Mouse (Mus musculus) mature B cell (primary cell): ENCODE results near the gene Zbtb12.
"Not testable (repeated sequence)": the region's sequence is repeated elsewhere in the genome, so short reads cannot be mapped to it uniquely, and the experiment has no call there.

Experiments
- in situ Hi-C: fragments of 300-500 bp; cut with MboI; formaldehyde crosslinking; loops from 2 replicates; pipeline ENCODE4 v1.14.3; 2019

The Zbtb12 gene

GRCm38 (mm10) chr17:34901948-34902347 lies 22.7 kb downstream of the Zbtb12 start:
- in situ Hi-C loops = not testable (repeated sequence)

- in situ Hi-C loops = no loop called here
Observed at GRCm38 (mm10) chr17:34902895-34903294, 23.6 kb downstream of the Zbtb12 start.

- in situ Hi-C loops = loop anchor here (5.0 kb wide), 1 partner anchor 54 kb away; no protein-coding TSS in a partner anchor
Observed at GRCm38 (mm10) chr17:34910982-34911381, 31.7 kb downstream of the Zbtb12 start.

- in situ Hi-C loops = loop anchor here (5.0 kb wide), 1 partner anchor 55 kb away; no protein-coding TSS in a partner anchor
Observed at GRCm38 (mm10) chr17:34911945-34912351, 32.7 kb downstream of the Zbtb12 start.

GRCm38 (mm10) chr17:34913930-34914665 lies 34.8 kb downstream of the Zbtb12 start, which contains the start of gene Slc44a4:
Gene Slc44a4, plus strand, starts transcription at chr17:34914466.
- in situ Hi-C loops = loop anchor here (5.0 kb wide), 1 partner anchor 57 kb away; no protein-coding TSS in a partner anchor

GRCm38 (mm10) chr17:34915410-34915831 lies 36.1 kb downstream of the Zbtb12 start:
- in situ Hi-C loops = no loop called here

- in situ Hi-C loops = no loop called here
Observed at GRCm38 (mm10) chr17:34916316-34916715, 37.0 kb downstream of the Zbtb12 start.

GRCm38 (mm10) chr17:34917188-34917587 lies 37.9 kb downstream of the Zbtb12 start:
- in situ Hi-C loops = no loop called here

- in situ Hi-C loops = no loop called here
Observed at GRCm38 (mm10) chr17:34922939-34923338, 43.7 kb downstream of the Zbtb12 start.

- in situ Hi-C loops = no loop called here
Observed at GRCm38 (mm10) chr17:34924258-34924657, 45.0 kb downstream of the Zbtb12 start.

GRCm38 (mm10) chr17:34927306-34928019 lies 48.2 kb downstream of the Zbtb12 start:
- in situ Hi-C loops = no loop called here

- in situ Hi-C loops = no loop called here
Observed at GRCm38 (mm10) chr17:34928841-34929240, 49.6 kb downstream of the Zbtb12 start.

GRCm38 (mm10) chr17:34931061-34931734 lies 51.9 kb downstream of the Zbtb12 start, which contains the start of gene Neu1:
Gene Neu1, plus strand, starts transcription at chr17:34931253.
- in situ Hi-C loops = no loop called here

GRCm38 (mm10) chr17:34931735-34932098 lies 52.4 kb downstream of the Zbtb12 start:
- in situ Hi-C loops = no loop called here

- in situ Hi-C loops = no loop called here
Observed at GRCm38 (mm10) chr17:34932287-34932686, 53.0 kb downstream of the Zbtb12 start.

- in situ Hi-C loops = no loop called here
Observed at GRCm38 (mm10) chr17:34934031-34934430, 54.7 kb downstream of the Zbtb12 start.

GRCm38 (mm10) chr17:34934830-34935229 lies 55.5 kb downstream of the Zbtb12 start:
- in situ Hi-C loops = no loop called here

- in situ Hi-C loops = no loop called here
Observed at GRCm38 (mm10) chr17:34937960-34938505, 58.8 kb downstream of the Zbtb12 start.

- in situ Hi-C loops = no loop called here
Observed at GRCm38 (mm10) chr17:34941344-34942041, 62.2 kb downstream of the Zbtb12 start.

GRCm38 (mm10) chr17:34943128-34943815 lies 64.0 kb downstream of the Zbtb12 start:
- in situ Hi-C loops = no loop called here

GRCm38 (mm10) chr17:34944362-34944761 lies 65.1 kb downstream of the Zbtb12 start:
- in situ Hi-C loops = no loop called here
